Mouse (Mus musculus) kidney, embryonic 15.5 days (tissue): ENCODE results near the gene Atp2c2. TPM values are rescaled to one million over a fixed set of nuclear protein-coding genes. Genes with fewer than 3 reads are reported as not detected.

Experiments used
- ATAC-seq: fragments of 200-750 bp; cut with Nextera tagmentation; replicated peaks from 2 replicates; pipeline ENCODE4 v1.8.0; 2017; ENCODE audit warnings: moderate TSS enrichment; ENCODE audit not compliant: low FRiP score
- H3K27ac ChIP-seq: fragments of 300-500 bp; sonication (generic); 2 replicates; pipeline ENCODE4 v1.5.1; 2015; ENCODE audit warnings: mild to moderate bottlenecking, inconsistent platforms
- H3K27me3 ChIP-seq: fragments of 300-500 bp; sonication (generic); 2 replicates; pipeline ENCODE4 v1.6.1; 2015; ENCODE audit warnings: inconsistent platforms
- H3K36me3 ChIP-seq: fragments of 300-500 bp; sonication (generic); 2 replicates; pipeline ENCODE4 v1.6.1; 2015; ENCODE audit warnings: inconsistent platforms
- H3K4me1 ChIP-seq: fragments of 300-500 bp; sonication (generic); 2 replicates; pipeline ENCODE4 v1.6.1; 2015; ENCODE audit warnings: inconsistent platforms
- H3K4me2 ChIP-seq: fragments of 300-500 bp; sonication (generic); 2 replicates; pipeline ENCODE4 v1.6.1; 2015; ENCODE audit warnings: moderate library complexity, mild to moderate bottlenecking, inconsistent platforms
- H3K4me3 ChIP-seq: fragments of 300-500 bp; sonication (generic); replicated peaks from 2 replicates; pipeline ENCODE4 v1.5.1; 2015; ENCODE audit warnings: mild to moderate bottlenecking, inconsistent platforms
- H3K9ac ChIP-seq: fragments of 300-500 bp; sonication (generic); 2 replicates; pipeline ENCODE4 v1.6.1; 2015; ENCODE audit warnings: mild to moderate bottlenecking, inconsistent platforms
- H3K9me3 ChIP-seq: fragments of 300-500 bp; sonication (generic); replicated peaks from 2 replicates; pipeline ENCODE4 v1.6.1; 2016; ENCODE audit warnings: inconsistent platforms
- WGBS: fragments of 180-500 bp; shearing (Covaris S2); methylation state at CpG from one replicate; pipeline ENCODE4 v1.1.7; 2015; ENCODE audit warnings: mixed read lengths; 5-methylcytosine and 5-hydroxymethylcytosine counted together
- polyA plus RNA-seq: library from polyadenylated mRNA; unstranded; fragments of >200 nt; fragmentation: Nextera tagmentation; extraction: Ambion mirVana; gene quantifications from 2 replicates; pipeline ENCODE4 v1.2.1, GENCODE M21; 2015

The Atp2c2 gene
- polyA plus RNA-seq, 1 experiment from 2014 or later = 1.6 TPM

DNA sequence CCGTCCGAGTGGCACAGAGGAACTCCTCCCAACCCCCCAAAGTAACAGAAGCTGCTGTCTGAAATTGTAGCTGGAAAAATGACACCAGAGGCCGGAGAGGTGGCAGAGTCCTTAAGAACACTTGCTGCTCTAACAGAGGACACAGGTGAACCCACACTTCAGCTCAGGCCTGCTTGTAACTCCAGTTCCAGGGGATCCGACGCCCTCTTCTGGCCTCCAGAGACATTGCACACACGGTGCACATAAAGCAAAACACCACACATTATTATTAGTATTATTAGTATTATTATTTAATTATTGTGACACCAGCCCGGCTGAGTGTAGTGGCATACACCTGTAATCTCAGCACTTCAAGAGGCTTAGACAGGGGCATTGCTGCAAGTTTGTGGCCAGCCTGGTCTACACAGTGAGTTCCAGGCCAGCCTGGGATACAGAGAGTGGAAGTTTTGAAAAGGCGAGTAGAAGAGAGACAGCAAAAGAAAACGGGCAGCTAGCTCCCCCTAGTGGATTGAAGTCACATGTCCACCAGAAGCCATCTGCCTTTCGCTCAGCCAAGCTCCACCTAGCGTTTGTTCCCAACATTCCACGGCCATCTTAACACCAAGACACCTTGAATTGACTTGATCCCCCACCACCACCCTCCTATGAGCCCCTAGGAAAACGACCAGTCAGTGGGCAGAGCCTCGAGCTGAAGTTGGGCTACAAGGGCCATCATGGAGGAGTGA, 79.4 kb downstream of the Atp2c2 start:
- H3K9me3 ChIP-seq = no peaks in the 10 kb centered on the region
- peak overlapping the region; percentile 52 for H3K27ac ChIP-seq
- no peaks in the 10 kb centered on the region for H3K36me3 ChIP-seq
- 18% methylated on average over 14 of the region's 14 CpGs for WGBS
- H3K9ac ChIP-seq = no peak overlapping the region
- no peak overlapping the region for H3K4me3 ChIP-seq
- H3K27me3 ChIP-seq = no peaks in the 10 kb centered on the region
- peak overlapping the region; percentile 84 for H3K4me2 ChIP-seq
- H3K4me1 ChIP-seq = peaks cover 35% of the 10 kb centered on the region
- peak; percentile 17; the same call in 1 of the 2 replicates for ATAC-seq

DNA sequence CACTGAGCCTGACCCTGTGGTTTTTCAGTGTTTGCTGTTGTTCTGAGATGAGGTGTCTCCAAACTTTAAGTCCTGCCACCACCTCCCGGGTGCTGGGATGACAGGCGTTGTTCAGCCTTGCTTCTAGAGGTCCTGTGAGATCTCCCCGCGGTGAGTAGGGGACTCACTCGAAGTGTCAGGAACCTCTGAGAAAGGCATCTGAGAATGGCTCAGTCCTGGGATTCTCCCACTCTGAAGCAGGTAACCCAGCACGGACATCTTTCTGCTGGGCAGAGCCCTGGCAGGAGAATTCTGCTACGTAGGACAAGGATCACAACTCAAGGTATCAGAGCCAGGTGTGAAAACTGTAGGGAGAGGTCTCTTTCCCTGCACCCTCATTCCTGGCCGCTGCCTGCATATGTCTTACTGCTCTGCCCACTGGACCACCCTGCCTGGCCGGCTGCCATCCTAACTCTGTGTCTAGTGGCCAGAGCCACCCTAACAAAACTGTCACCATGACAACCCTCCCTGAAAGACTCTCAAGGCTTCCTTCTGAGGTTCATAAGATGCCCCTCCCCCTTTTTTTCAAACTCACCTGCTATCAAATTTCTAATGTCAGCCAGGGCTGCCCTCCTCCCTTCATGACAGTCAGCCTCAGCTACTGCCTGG, 80.7 kb downstream of the Atp2c2 start:
- no peak overlapping the region for H3K4me2 ChIP-seq
- ATAC-seq = no peak
- no peak overlapping the region for H3K9ac ChIP-seq
- WGBS = 74% methylated on average over 9 of the region's 9 CpGs
- peaks cover 35% of the 10 kb centered on the region for H3K4me1 ChIP-seq
- no peak overlapping the region for H3K4me3 ChIP-seq
- H3K27ac ChIP-seq = no peak overlapping the region
- no peaks in the 10 kb centered on the region for H3K9me3 ChIP-seq
- no peaks in the 10 kb centered on the region for H3K36me3 ChIP-seq
- no peaks in the 10 kb centered on the region for H3K27me3 ChIP-seq

DNA sequence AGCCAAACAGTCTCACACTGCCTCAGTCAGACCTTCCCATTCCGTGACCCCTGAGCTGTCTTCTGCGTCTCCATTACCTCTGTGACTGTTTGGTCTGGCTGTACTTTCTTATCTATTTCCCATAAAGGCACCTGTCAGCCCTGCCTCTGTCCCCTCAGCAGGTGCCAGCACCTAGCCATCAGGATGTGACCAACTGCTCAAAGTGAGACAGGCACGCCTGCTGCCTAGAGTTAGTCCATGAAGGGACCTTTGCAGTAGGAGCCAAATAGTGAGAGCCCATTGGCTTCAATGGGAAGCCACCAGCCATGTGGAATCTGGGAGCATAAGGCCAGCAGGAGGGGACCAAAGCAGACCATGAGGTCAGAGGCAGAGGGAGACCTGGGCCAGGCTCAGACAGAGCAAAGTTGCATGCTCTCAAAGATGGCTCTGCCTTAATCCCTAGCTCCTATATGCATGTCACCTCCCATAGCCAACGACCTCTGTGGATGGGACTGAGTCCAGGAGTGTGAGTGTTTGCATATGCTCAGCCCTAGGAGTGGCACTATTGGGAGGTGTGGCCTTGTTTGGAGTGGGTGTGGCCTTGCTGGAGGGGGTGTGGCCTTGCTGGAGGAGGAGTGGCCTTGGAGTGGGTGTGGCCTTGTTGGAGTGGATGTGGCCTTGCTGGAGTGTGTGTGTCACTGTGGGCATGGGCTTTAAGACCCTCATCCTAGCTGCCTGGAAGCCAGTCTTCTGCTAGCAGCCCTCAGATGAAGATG, 81.5 kb downstream of the Atp2c2 start:
- Histone ChIP-seq H3K4me3 (no peak overlapping the region), H3K9me3 (no peaks in the 10 kb centered on the region), H3K27ac (no peak overlapping the region), H3K4me1 (peaks cover 39% of the 10 kb centered on the region), H3K9ac (no peak overlapping the region), H3K36me3 (no peaks in the 10 kb centered on the region), H3K4me2 (no peak overlapping the region), H3K27me3 (0 out of 2 replicates have a peak, but pooled peaks cover 2% of the 10 kb centered on the region)
- 58% methylated on average over 4 of the region's 4 CpGs for WGBS
- no peak for ATAC-seq

DNA sequence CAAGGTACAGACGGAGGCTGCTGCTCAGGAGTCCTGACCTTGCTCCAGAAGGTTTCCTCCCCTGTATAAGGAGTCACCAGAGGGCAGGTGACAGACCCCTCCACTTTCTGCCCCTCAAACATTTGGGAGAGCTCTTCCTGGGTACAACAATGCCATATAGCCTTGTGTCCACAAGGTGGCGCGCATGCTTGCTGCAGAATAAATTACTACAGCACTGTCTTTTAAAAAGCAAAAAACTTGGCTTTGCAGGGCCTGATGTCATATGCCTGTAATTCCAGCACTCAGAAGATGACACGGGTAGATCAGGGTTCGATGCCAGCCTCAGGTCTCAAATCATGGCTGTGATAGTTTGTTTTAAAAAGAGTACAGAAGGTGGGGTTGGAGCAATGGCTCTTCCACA, 82.9 kb downstream of the Atp2c2 start:
- no peak overlapping the region for H3K4me3 ChIP-seq
- no peak overlapping the region for H3K4me2 ChIP-seq
- no peak overlapping the region for H3K9ac ChIP-seq
- H3K27ac ChIP-seq = no peak overlapping the region
- no peaks in the 10 kb centered on the region for H3K9me3 ChIP-seq
- H3K27me3 ChIP-seq = 0 out of 2 replicates have a peak, but pooled peaks cover 3% of the 10 kb centered on the region
- no peaks in the 10 kb centered on the region for H3K36me3 ChIP-seq
- H3K4me1 ChIP-seq = peaks cover 30% of the 10 kb centered on the region
- ATAC-seq = no peak
- 7% methylated on average over 5 of the region's 5 CpGs for WGBS

DNA sequence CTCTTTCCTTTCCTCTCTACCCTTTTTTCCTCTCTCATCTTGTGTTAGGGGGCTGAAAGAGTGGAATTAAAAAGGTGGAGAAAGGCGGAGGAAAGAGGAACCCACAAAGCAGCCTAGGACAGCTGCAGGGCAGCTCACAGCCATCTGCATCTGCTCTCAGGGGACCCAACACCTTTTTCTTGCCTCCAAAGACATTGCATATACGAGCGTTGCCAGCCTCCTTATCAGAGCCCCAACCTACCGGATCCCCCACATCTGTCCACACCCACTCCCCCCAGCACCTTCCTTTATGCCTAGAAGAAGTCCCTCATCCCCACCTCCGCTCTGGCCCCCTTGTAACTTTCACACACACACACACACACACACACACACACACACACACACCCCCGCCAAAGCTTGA, 83.8 kb downstream of the Atp2c2 start:
- no peak for ATAC-seq
- 72% methylated on average over 5 of the region's 6 CpGs for WGBS
- H3K9me3 ChIP-seq = no peaks in the 10 kb centered on the region
- H3K9ac ChIP-seq = no peak overlapping the region
- no peak overlapping the region for H3K27ac ChIP-seq
- H3K4me3 ChIP-seq = no peak overlapping the region
- H3K4me1 ChIP-seq = peaks cover 26% of the 10 kb centered on the region
- no peak overlapping the region for H3K4me2 ChIP-seq
- 0 out of 2 replicates have a peak, but pooled peaks cover 3% of the 10 kb centered on the region for H3K27me3 ChIP-seq
- H3K36me3 ChIP-seq = no peaks in the 10 kb centered on the region

DNA sequence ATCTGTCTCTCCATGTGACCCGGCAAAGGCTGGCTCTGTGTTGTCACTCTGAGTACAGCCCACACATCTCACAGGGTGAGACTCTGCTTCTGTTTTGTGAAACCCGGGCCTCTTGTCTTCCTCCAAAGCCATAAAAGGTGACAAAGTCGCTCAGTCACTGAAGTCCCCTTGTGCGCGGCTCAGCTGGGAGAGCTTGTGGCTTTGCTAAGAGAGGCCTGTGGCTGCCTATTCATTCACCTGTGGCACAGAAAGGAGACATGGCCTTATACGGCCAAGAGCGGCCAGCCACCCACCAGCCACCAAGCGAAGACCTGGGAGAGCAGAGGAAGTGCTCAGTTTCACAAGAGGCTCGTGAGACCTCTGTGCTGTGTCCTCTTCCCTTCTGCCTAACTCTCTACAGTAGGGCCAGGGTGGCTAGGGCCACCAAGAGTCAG, 84.3 kb downstream of the Atp2c2 start:
- no peak overlapping the region for H3K4me2 ChIP-seq
- no peak for ATAC-seq
- no peaks in the 10 kb centered on the region for H3K9me3 ChIP-seq
- peaks cover 20% of the 10 kb centered on the region for H3K4me1 ChIP-seq
- H3K36me3 ChIP-seq = no peaks in the 10 kb centered on the region
- no peak overlapping the region for H3K4me3 ChIP-seq
- H3K9ac ChIP-seq = no peak overlapping the region
- H3K27ac ChIP-seq = no peak overlapping the region
- 0 out of 2 replicates have a peak, but pooled peaks cover 3% of the 10 kb centered on the region for H3K27me3 ChIP-seq
- WGBS = 41% methylated on average over 9 of the region's 9 CpGs

DNA sequence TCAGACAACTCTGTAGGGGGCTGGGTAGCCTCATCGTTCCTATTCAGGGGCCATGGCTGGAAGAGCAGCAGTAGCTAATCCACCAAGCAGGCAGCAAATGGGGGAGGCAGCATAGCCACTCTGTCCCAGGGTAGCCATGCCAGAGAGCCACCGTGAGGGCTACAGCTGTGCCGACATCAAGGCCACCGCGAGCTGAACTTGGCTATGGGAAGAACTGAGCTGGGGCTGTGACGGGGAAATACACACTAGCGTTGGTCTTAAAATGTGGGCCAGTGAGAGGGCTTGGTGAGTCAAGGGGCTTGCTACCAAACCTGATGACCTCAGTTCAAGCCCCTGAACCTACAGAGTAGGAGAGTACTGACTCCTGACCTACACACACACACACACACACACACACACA, 84.9 kb downstream of the Atp2c2 start:
- 68% methylated on average over 7 of the region's 7 CpGs for WGBS
- Histone ChIP-seq H3K4me1 (peaks cover 19% of the 10 kb centered on the region), H3K36me3 (no peaks in the 10 kb centered on the region), H3K4me3 (no peak overlapping the region), H3K9me3 (no peaks in the 10 kb centered on the region), H3K9ac (no peak overlapping the region), H3K27me3 (0 out of 2 replicates have a peak, but pooled peaks cover 3% of the 10 kb centered on the region), H3K27ac (no peak overlapping the region), H3K4me2 (no peak overlapping the region)
- no peak for ATAC-seq

DNA sequence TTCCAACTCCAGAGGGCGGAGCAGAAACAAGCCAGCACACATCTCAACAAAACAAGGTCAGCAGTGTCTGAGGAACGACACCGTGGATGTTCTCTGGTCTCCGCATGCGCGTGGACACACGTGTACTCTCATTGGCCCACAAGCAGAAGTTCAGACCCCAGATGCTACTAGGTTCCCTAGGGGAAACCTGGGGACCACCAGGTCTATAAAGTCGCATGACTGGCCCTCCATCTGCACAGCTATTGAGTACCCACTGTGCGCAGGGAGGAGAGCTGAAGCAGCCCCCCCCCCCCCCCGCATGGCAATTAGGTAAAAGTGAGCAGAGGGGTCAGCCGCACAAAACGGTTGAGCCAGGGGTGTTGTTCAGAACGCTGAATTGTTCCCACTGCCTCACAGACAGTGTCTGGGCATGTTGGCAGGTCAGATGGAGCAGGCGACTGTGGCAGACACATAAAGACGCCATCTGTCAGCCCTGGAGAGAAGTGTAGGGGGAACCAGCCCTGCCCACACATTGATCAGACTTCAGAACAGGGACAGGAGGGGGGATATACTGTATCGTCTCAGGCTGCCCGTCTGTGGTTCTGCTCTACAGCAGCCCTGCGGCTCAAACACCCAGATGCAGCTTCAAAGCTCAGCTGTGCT, 86.1 kb downstream of the Atp2c2 start:
- H3K9ac ChIP-seq = no peak overlapping the region
- WGBS = 49% methylated on average over 18 of the region's 18 CpGs
- H3K4me2 ChIP-seq = no peak overlapping the region
- H3K27me3 ChIP-seq = 0 out of 2 replicates have a peak, but pooled peaks cover 3% of the 10 kb centered on the region
- peaks cover 22% of the 10 kb centered on the region for H3K4me1 ChIP-seq
- ATAC-seq = no peak
- H3K27ac ChIP-seq = no peak overlapping the region
- H3K9me3 ChIP-seq = no peaks in the 10 kb centered on the region
- H3K4me3 ChIP-seq = no peak overlapping the region
- H3K36me3 ChIP-seq = no peaks in the 10 kb centered on the region

DNA sequence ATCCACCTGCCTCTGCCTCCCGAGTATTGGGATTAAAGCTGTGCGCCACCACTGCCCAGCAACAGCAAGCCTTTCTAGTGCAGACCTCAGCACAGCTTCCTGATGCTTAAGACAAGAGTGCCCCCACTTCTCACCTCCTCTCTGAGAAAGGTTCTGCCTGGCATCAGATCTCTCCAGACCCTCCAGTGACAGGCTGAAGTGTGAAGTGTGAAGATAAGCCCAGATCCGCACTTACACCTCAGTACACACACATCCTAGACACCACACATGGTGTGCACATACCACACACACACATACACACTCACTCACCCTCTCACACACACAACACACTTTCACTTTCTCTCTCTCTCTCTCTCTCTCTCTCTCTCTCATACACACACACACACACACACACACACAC, 87.1 kb downstream of the Atp2c2 start:
- H3K4me1 ChIP-seq = peaks cover 27% of the 10 kb centered on the region
- no peak overlapping the region for H3K9ac ChIP-seq
- no peak for ATAC-seq
- no peaks in the 10 kb centered on the region for H3K36me3 ChIP-seq
- no peak overlapping the region for H3K4me2 ChIP-seq
- H3K27ac ChIP-seq = no peak overlapping the region
- 0 out of 2 replicates have a peak, but pooled peaks cover 3% of the 10 kb centered on the region for H3K27me3 ChIP-seq
- H3K9me3 ChIP-seq = no peaks in the 10 kb centered on the region
- WGBS = 92% methylated on average over 3 of the region's 3 CpGs
- H3K4me3 ChIP-seq = no peak overlapping the region

DNA sequence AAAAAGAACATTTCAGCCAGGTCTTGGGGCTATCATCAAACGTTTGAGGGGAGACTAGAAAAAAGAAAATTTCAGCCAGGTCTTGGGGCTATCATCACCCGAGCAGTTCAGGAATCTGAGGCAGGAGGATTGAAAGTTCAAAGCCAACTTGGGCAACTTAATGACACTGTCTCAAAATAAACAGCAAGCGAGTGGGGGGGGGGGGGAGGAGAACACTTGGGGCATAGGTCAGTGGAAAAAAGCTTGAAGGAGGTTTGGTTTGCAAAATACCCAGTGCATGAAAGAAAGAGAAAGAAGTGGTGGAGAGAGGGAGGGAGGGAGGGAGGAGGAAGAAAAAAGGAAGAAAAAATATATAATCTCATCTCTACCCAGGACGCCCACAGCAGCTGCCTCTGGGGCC, 87.5 kb downstream of the Atp2c2 start:
- no peak overlapping the region for H3K9ac ChIP-seq
- no peak overlapping the region for H3K4me2 ChIP-seq
- peaks cover 31% of the 10 kb centered on the region for H3K4me1 ChIP-seq
- no peak overlapping the region for H3K4me3 ChIP-seq
- H3K27me3 ChIP-seq = 0 out of 2 replicates have a peak, but pooled peaks cover 3% of the 10 kb centered on the region
- H3K9me3 ChIP-seq = no peaks in the 10 kb centered on the region
- ATAC-seq = no peak
- 34% methylated on average over 4 of the region's 4 CpGs for WGBS
- H3K27ac ChIP-seq = no peak overlapping the region
- H3K36me3 ChIP-seq = no peaks in the 10 kb centered on the region

DNA sequence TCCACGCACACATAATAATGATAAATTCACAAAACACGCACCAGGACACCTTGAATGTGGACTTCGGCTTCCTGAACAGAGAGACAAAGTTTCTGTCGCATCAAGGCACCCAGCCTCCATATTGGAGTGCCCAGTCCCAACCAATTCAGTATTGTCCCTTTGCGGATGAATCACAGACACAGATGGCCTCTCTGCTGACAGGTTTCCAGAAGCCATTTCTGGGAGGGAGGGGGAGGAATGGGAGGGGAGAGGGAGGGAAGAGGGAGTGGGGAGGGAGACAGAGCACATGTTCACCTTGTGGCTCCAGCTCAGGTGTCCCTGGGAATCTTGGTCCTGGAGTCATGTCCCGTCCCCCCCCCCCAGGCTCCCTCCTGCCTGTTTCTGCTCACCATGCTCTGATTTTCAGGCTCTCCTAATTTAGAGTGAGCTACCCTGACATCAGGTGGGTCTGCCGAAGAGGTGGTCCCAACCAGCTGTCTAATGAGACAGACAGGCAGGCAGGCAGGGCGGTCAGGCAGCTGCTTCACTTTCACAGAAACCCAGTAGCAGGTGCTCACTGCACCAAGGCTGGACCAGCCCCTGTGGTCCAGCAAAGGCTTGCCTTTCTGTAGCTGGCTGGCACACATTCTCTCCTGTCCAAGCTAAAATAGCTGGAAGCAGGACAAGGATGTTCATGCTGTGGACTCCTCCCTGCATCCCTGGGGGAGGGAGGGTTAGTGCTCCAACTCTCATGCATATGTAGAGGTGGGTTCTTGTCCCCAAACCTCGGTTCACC, 89.0 kb downstream of the Atp2c2 start:
- Histone ChIP-seq H3K9ac (no peak overlapping the region), H3K4me3 (no peak overlapping the region), H3K9me3 (no peaks in the 10 kb centered on the region), H3K27ac (no peak overlapping the region), H3K4me1 (peaks cover 38% of the 10 kb centered on the region), H3K27me3 (0 out of 2 replicates have a peak, but pooled peaks cover 3% of the 10 kb centered on the region), H3K36me3 (no peaks in the 10 kb centered on the region), H3K4me2 (no peak overlapping the region)
- no peak for ATAC-seq
- 79% methylated on average over 9 of the region's 9 CpGs for WGBS
